Mouse (Mus musculus) adrenal gland, adult 8-10 months (tissue): Measurements from ENCODE around the gene Kcng4. TPM values are rescaled to one million over a fixed set of nuclear protein-coding genes. Genes with fewer than 3 reads are reported as not detected.
A peak's percentile ranks its signal among the peaks of the same experiment; 100 is the strongest.

Source experiments
- DNase-seq: peaks from one replicate; pipeline ENCODE4 v3.0.0; 2022
- total RNA-seq, 4 experiments: library from RNA; stranded (reverse); gene quantifications; 2 replicates each; pipeline ENCODE4 v1.2.4; 2022

The Kcng4 gene
- total RNA-seq: 1 to 10 TPM in 2 of 4 experiments, under 1 TPM in 2; 0.58 to 1.5 (median 1.2) TPM

DNA sequence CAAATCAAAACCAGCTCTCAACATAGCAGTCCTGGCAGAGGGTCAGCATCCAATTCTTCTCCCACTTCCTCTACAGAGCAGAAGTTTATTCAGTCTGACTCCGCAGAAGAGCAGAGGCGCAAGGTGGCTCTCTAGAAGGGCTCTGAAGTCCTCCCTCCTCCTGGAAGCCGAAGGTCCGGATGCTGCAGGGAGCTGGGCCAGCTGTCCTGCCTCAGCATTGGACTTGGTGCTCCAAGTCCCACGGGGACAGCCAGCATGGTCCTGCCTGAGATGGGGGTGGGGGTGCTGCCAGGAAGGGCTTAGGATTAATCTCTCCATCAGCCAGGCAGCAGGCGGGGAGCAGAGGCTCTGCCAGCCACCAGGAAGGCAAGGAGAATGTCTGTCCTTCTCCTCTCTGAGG, at the start of gene Kcng4:
TSS of gene Kcng4 (minus strand) at position 303 of the 400 bp plus-strand sequence.
- DNase-seq: no peak

GRCm38 (mm10) chr8:119679184-119679583, 43.7 kb upstream of the Kcng4 start:
- DNase-seq: no peak

GRCm38 (mm10) chr8:119678138-119678843, 42.8 kb upstream of the Kcng4 start:
- peak; percentile 83 for DNase-seq

- peak; percentile 90 for DNase-seq
Measured at GRCm38 (mm10) chr8:119676389-119676788, 40.9 kb upstream of the Kcng4 start.

DNA sequence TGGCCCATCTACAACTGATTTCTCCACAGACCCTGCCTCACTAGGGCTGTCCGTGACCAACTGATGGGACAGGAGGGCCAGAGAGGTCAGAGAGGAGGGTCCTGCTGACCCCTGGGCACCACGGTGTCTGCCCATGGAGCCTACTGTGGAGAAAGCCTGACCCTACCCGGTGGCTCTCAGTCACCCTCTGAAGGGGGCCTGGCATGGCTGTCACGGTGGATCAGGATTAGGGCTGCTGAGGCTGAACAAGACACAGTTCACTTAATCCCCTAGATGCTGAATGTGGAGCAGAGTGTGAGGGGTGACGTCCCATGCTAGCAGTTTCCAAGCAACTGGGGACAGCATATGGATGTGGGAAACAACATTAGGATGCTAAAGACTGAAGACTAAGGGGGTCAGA, 40.0 kb upstream of the Kcng4 start:
- no peak for DNase-seq

DNA sequence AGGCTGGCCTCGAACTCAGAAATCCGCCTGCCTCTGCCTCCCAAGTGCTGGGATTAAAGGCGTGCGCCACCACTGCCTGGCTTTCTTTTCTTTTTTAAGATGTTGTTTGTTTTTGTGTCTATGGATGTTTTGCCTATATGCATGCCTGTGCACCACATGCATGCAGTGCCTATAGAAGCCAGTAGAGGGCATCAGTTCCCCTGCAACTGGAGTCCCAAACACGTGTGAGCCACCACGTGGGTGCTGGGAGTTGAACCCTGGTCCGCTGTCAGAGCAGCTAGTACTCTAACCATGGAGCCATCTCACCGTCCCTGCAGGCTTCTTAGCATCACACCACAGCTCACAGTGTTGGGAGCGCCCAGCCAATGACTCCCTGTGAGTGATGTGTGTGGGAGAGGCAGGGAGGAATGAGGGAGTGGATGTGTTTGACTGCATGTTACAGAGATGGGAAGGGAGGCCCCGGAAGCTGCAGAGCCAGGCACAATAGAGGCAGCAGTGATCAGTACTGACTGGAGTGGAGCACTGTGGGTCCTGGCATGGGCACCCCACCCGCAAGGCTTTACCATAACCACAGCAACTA, 38.6 kb upstream of the Kcng4 start:
- no peak for DNase-seq

DNA sequence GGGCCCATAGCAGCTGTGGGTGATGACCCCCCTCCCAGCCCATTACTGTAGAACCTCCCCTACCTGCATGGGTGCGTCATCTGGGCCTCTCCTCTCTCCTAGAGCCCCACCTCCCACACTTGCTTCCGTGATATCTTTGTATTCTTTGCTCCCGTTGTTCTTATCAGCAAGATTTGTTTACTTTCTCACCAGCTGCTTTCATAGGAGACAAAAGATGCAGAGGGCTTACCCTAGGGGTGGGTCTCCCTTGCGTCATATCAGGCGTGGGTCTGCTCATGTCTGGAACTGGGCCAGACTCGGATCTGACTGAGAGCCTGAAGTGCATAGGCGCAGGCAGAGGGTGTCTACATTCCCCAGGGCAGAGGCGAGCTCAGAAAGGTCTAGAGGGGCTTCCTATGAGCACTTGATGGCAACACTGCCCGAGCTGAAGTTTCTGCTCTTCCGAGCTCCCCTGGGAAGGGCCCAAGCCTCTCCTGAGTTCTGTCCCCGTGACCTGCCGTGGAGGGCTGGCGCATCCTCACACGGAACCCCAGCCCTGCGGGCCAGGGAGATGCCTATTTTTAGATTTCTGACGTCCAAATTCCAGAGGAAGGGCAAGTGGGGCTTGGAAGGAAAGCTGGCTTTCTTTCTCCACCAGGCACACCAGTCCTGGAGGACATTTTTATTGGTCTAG, 35.1 kb upstream of the Kcng4 start:
- peak; percentile 55 for DNase-seq

DNA sequence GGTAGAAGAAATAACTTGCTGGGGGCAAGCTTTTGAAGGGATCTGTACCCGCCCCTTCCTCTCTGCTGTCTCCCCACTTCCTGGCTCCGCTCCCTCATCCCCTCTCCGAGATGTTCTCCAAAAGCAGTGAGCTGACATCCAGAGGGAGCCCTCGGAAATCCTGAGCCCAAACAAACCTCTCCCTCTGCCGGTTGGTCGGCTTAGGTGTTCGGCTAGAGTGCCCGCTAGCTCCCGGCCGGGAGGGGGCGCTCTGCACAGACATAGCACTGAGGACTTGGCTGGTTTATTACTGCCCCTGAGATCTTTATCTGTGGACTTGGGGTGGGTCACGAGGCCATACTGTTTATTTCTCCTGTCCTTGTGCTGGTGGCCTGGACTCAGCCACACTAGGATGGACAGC, 33.8 kb upstream of the Kcng4 start:
- no peak for DNase-seq

- no peak for DNase-seq
Measured at GRCm38 (mm10) chr8:119668447-119668846, 33.0 kb upstream of the Kcng4 start.

DNA sequence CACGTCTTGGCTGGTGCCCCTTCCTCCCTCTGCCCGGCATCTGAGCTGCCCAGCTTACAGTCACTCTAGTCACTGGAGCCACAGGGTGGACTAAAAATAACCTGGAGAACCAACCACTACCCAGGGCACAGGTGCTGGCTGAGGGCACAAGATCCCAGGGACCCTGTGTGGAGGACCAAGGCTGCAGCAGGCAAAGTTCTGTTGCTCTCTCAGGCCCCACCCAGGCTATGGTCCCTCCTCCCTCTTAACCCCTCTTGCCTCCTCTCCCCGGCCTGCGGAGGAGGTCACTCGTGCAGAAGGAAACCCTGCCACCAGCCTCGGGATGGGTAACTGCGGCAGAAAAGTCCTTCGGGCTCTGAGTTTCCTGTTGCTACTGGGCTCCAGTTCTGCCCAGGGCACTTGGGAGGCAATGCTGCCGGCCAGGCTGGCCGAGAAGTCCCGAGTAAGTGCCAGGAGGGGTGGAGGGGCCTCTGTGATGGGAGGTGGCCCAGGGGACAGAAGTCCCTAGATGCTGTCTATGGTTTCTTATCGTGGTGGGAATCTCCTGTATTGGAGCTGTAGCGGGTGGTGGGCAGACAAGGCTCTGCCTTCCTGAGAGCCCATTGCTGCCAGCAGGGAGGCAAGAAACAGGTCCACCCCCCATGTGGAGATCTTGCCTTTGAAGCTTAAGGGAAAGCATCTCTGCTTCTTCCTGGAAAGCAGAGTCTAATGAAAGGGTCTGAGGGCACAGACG, 30.9 kb upstream of the Kcng4 start, which contains the start of gene Wfdc1:
TSS of gene Wfdc1 (plus strand) at position 147 of the 733 bp plus-strand sequence.
- no peak for DNase-seq

- no peak for DNase-seq
Measured at GRCm38 (mm10) chr8:119665270-119665669, 29.8 kb upstream of the Kcng4 start.

DNA sequence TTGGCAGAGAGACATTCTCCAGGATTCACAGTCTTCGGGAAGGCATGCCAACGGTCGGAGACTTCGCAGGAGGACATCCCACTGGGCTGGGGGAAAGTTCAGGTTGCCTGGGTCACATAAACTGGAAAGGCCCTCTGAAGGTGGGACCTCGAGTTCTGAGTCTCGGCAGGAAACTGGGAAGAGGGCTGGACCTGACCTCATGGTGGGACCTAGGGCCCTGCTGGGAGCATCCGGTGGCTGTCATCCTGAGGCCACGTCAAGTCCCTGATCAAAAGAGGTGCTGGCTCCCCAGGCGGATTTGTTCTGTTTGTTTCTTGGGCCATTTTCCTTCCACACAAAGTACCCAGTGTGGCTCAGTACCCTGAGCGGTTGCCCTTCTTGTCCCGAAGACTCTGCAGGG, 28.0 kb upstream of the Kcng4 start:
- DNase-seq: no peak

GRCm38 (mm10) chr8:119661892-119662291, 26.4 kb upstream of the Kcng4 start:
- DNase-seq: no peak

GRCm38 (mm10) chr8:119661081-119661480, 25.6 kb upstream of the Kcng4 start:
- DNase-seq: peak; percentile 74

DNA sequence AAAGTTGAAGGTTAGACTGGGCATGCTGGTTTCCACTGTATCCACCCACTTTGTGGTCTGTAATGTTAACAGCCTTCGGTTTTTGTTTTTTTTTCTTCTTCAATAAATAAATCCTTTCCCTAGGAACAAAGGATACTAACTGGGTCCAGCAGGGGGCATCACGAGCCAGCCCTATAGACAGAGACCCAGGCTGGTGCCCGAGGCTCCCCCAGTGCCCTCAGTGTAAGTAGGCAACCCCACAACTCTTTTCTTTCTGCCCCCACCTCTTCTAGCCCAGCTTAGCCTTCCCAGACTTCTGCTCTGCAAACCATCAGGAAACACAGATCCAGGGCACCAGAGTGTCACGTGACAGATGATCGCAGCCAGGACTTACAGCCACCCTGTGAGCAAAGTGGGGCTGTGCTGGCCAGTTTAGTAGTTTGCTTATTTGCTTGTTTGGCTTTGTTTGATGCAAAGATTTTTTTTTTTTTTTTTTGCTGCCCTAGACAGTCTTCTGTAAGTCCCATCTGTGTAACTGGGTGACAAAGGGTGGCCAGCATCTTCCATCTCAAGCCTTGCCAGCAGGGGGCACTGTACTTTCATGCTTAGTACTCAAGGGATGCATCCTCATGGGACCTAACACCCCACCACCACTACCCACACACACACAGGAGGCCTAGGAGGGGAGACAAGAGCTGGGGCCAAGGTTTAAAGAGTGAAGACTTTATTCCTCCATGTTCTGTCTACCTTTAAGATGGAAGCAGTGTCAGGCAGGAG, 21.4 kb upstream of the Kcng4 start:
- DNase-seq: no peak

GRCm38 (mm10) chr8:119651324-119651723, 15.8 kb upstream of the Kcng4 start:
- no peak for DNase-seq

GRCm38 (mm10) chr8:119646846-119647245, 11.4 kb upstream of the Kcng4 start:
- no peak for DNase-seq

GRCm38 (mm10) chr8:119646197-119646596, 10.7 kb upstream of the Kcng4 start:
- no peak for DNase-seq

- no peak for DNase-seq
Measured at GRCm38 (mm10) chr8:119644981-119645597, 9.6 kb upstream of the Kcng4 start.

- no peak for DNase-seq
Measured at GRCm38 (mm10) chr8:119644429-119644960, 9.0 kb upstream of the Kcng4 start.

- no peak for DNase-seq
Measured at GRCm38 (mm10) chr8:119642960-119643359, 7.5 kb upstream of the Kcng4 start.
